Mouse (Mus musculus) CD8-positive naive resting alpha-beta T cell, adult 57 days (primary cell): ENCODE measurements around the gene Serpinb3c. TPM values are rescaled to one million over a fixed set of nuclear protein-coding genes. Genes with fewer than 3 reads are reported as not detected.

Experiments used
- total RNA-seq: library from RNA; stranded (reverse); gene quantifications from one replicate; pipeline ENCODE4 v1.2.4, GENCODE M21; 2023

Gene Serpinb3c
- total RNA-seq = not detected

DNA sequence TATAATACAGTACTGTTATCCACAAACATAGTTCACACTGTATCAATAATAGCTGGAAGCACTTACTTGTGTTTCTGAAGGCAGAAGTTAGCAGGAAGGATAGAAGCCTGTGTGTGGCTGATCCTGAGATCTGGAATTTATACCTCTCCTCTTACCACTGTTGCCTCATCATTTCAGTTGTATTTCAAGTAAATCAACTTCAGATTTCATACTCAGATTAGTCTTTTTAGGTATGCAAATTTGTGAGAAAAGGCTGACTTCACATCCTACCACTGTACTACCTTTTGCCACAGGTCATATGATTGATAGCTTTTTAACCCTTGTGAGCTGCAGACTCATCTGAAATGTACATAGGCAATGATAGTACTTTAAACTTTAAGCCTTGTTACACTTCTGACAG is at the start of gene Serpinb3c, which contains the start of gene Serpinb3b:
Serpinb3c (minus strand) TSS at position 111 of the 400 bp plus-strand sequence.
Serpinb3b (minus strand) TSS at position 101 of the 400 bp plus-strand sequence.

Other genes starting within 250 kb of the Serpinb3c start
- not detected for gene Serpinb3a, start 226.1 kb downstream of the Serpinb3c start, total RNA-seq
- not detected for gene Serpinb3d, start 194.9 kb downstream of the Serpinb3c start, total RNA-seq
- gene Serpinb3b, start within 50 bp of the Serpinb3c start, total RNA-seq = not detected
- gene Serpinb11, start 82.8 kb upstream of the Serpinb3c start, total RNA-seq = not detected
- not detected for gene Serpinb7, start 121.3 kb upstream of the Serpinb3c start, total RNA-seq
- gene Serpinb2, start 233.1 kb upstream of the Serpinb3c start, total RNA-seq = not detected